Mouse (Mus musculus): ENCODE data around the gene Capza2. TPM values are rescaled to one million over a fixed set of nuclear protein-coding genes. Genes with fewer than 3 reads are reported as not detected.

The Capza2 gene
- total and polyA plus RNA-seq, 3 experiments: 67.8 to 251 (median 84.7) TPM

- Histone ChIP-seq H3K4me1 (ENCODE audit: control insufficient read depth in 1 of 2, insufficient read depth in 2 of 2, low read length in 2 of 2) (no peaks in the 10 kb centered on the region), H3K4me3 (ENCODE audit: control insufficient read depth in 1 of 2, insufficient read depth in 1 of 2, low read depth in 2 of 2, low read length in 2 of 2) (no peak overlapping the region), H3K27me3 (ENCODE audit: control insufficient read depth in 1 of 2, insufficient read depth in 2 of 2, low read length in 2 of 2) (no peaks in the 10 kb centered on the region), H3K9ac (ENCODE audit: control insufficient read depth, low read depth, low read length, poor library complexity, severe bottlenecking) (no peak overlapping the region), H3K79me2 (ENCODE audit: control insufficient read depth, insufficient read depth, low read length, poor library complexity) (no peaks in the 10 kb centered on the region; the same call in 1 of the 2 replicates), H3K9me3 (replicated peaks; ENCODE audit: insufficient read depth, low read length) (no peaks in the 10 kb centered on the region), H3K36me3 (ENCODE audit: control insufficient read depth in 1 of 2, insufficient read depth in 2 of 2, low read length in 2 of 2) (peaks cover 5 to 46% of the 10 kb centered on the region in 2 experiments), H3K27ac (ENCODE audit: control insufficient read depth, low read depth, low read length) (no peak overlapping the region)
- DNase-seq (ENCODE audit: low read depth, low spot score): no peak
- TF ChIP-seq ZC3H11A (IDR thresholded peaks at IDR 0.05; ENCODE audit: low read depth, low read length): no peak
- TF ChIP-seq SMC3 (IDR thresholded peaks at IDR 0.05; ENCODE audit: low read depth, low read length): no peak
- no peak for TF ChIP-seq TAL1 (IDR thresholded peaks at IDR 0.05; ENCODE audit: low read length)
- TF ChIP-seq MXI1 (IDR thresholded peaks at IDR 0.05; ENCODE audit: low read depth, low read length): no peak
- no peak for TF ChIP-seq RCOR1 (IDR thresholded peaks at IDR 0.05; ENCODE audit: low read depth, low read length)
- TF ChIP-seq MYB (IDR thresholded peaks at IDR 0.05; ENCODE audit: low read depth, low read length): no peak
- TF ChIP-seq TCF12 (IDR thresholded peaks at IDR 0.05; ENCODE audit: low read depth, low read length): no peak
- no peak for TF ChIP-seq USF1 (IDR thresholded peaks at IDR 0.05; ENCODE audit: low read depth, low read length)
- no peak for TF ChIP-seq ZNF384 (IDR thresholded peaks at IDR 0.05; ENCODE audit: low read depth, low read length)
- no peak for TF ChIP-seq CHD2 (IDR thresholded peaks at IDR 0.05; ENCODE audit: low read length)
- no peak for TF ChIP-seq ETS1 (IDR thresholded peaks at IDR 0.05; ENCODE audit: low read depth, low read length)
- TF ChIP-seq POLR2A (IDR thresholded peaks at IDR 0.05; ENCODE audit: control insufficient read depth in 1 of 2, insufficient read depth in 1 of 2, low read depth in 1 of 2, low read length in 2 of 2, poor library complexity in 1 of 2): no peak
- no peak for TF ChIP-seq ELF1 (IDR thresholded peaks at IDR 0.05; ENCODE audit: low read depth, low read length)
- TF ChIP-seq MYC (IDR thresholded peaks at IDR 0.05; ENCODE audit: low read depth, low read length): no peak
- TF ChIP-seq ZMIZ1 (IDR thresholded peaks at IDR 0.05; ENCODE audit: low read depth, low read length): no peak
- no peak for TF ChIP-seq USF2 (IDR thresholded peaks at IDR 0.05; ENCODE audit: borderline replicate concordance in 1 of 2, insufficient read depth in 1 of 2, low read depth in 1 of 2, low read length in 2 of 2)
- no peak for TF ChIP-seq MEF2A (IDR thresholded peaks at IDR 0.05; ENCODE audit: extremely low read depth, insufficient replicate concordance, low read depth, low read length, poor library complexity, severe bottlenecking)
- TF ChIP-seq ZKSCAN1 (IDR thresholded peaks at IDR 0.05; ENCODE audit: low read depth, low read length): no peak
- TF ChIP-seq CHD1 (IDR thresholded peaks at IDR 0.05; ENCODE audit: low read depth, low read length): no peak
Observed at GRCm38 (mm10) chr6:17665348-17665747, 29.3 kb downstream of the Capza2 start.

GRCm38 (mm10) chr6:17666024-17666423 lies 30.0 kb downstream of the Capza2 start:
- no peak for DNase-seq (ENCODE audit: low read depth, low spot score)
- Histone ChIP-seq H3K36me3 (ENCODE audit: control insufficient read depth in 1 of 2, insufficient read depth in 2 of 2, low read length in 2 of 2) (peaks cover 5 to 43% of the 10 kb centered on the region in 2 experiments), H3K9ac (ENCODE audit: control insufficient read depth, low read depth, low read length, poor library complexity, severe bottlenecking) (no peak overlapping the region), H3K9me3 (replicated peaks; ENCODE audit: insufficient read depth, low read length) (no peaks in the 10 kb centered on the region), H3K27ac (ENCODE audit: control insufficient read depth, low read depth, low read length) (no peak overlapping the region), H3K27me3 (ENCODE audit: control insufficient read depth in 1 of 2, insufficient read depth in 2 of 2, low read length in 2 of 2) (no peaks in the 10 kb centered on the region), H3K4me1 (ENCODE audit: control insufficient read depth in 1 of 2, insufficient read depth in 2 of 2, low read length in 2 of 2) (no peaks in the 10 kb centered on the region), H3K4me3 (ENCODE audit: control insufficient read depth in 1 of 2, insufficient read depth in 1 of 2, low read depth in 2 of 2, low read length in 2 of 2) (no peak overlapping the region), H3K79me2 (ENCODE audit: control insufficient read depth, insufficient read depth, low read length, poor library complexity) (no peaks in the 10 kb centered on the region; the same call in 1 of the 2 replicates)
- TF ChIP-seq EP300 (IDR thresholded peaks at IDR 0.05; ENCODE audit: low read depth in 1 of 2, low read length in 2 of 2): no peak
- no peak for TF ChIP-seq POLR2AphosphoS2 (IDR thresholded peaks at IDR 0.05; ENCODE audit: low read length)
- TF ChIP-seq ELF1 (IDR thresholded peaks at IDR 0.05; ENCODE audit: low read depth, low read length): no peak
- TF ChIP-seq ZMIZ1 (IDR thresholded peaks at IDR 0.05; ENCODE audit: low read depth, low read length): no peak
- no peak for TF ChIP-seq JUND (IDR thresholded peaks at IDR 0.05; ENCODE audit: low read depth, low read length)
- no peak for TF ChIP-seq NRF1 (IDR thresholded peaks at IDR 0.05; ENCODE audit: insufficient read depth, low read depth, low read length, poor library complexity, severe bottlenecking)
